8 mouse cellular contexts compared by ENCODE assay signal in genomic region chr16:90379897-90380296, GRCm38 (mm10). TPM values are rescaled to one million over a fixed set of nuclear protein-coding genes. Genes with fewer than 3 reads are reported as not detected.
DNase-seq lines count a peak whose midpoint lies in the region; ATAC-seq and TF ChIP-seq lines count a peak whose summit lies in the region.

No protein-coding gene starts in this region.

- H3K27ac ChIP-seq in MEL (ENCODE audit: control insufficient read depth, low read depth, low read length) = no peak overlapping the region
- H3K27ac ChIP-seq in forebrain, embryonic 11.5 days (ENCODE audit: low read depth, low read length) = no peak overlapping the region
- H3K27ac ChIP-seq in layer of hippocampus, adult 2 months = no peak overlapping the region

- H3K36me3 ChIP-seq in MEL (ENCODE audit: control insufficient read depth in 1 of 2, insufficient read depth in 2 of 2, low read length in 2 of 2) = no peaks in the 10 kb centered on the region
- no peaks in the 10 kb centered on the region for H3K36me3 ChIP-seq in forebrain, embryonic 11.5 days (ENCODE audit: control insufficient read depth, insufficient read depth, low read length)

- peak; percentile 41 for TF ChIP-seq RAD21 in MEL (IDR thresholded peaks at IDR 0.05; ENCODE audit: low read depth, low read length)

- no peaks in the 10 kb centered on the region for H3K27me3 ChIP-seq in MEL (ENCODE audit: control insufficient read depth in 1 of 2, insufficient read depth in 2 of 2, low read length in 2 of 2)
- no peaks in the 10 kb centered on the region; the same call in 1 of the 2 replicates for H3K27me3 ChIP-seq in forebrain, embryonic 11.5 days (ENCODE audit: control insufficient read depth, insufficient read depth, low read length)

- peak; percentile 39 to 81 (median 55) for TF ChIP-seq CTCF in MEL (IDR thresholded peaks at IDR 0.05 in 2 of 3, conservative IDR thresholded peaks at IDR 0.05 in 1 of 3; ENCODE audit: control insufficient read depth in 1 of 3, insufficient read depth in 1 of 3, low read depth in 2 of 3, low read length in 3 of 3, poor library complexity in 1 of 3, severe bottlenecking in 1 of 3)
- peak; percentile 94 for TF ChIP-seq CTCF in brain, embryonic 14.5 days (IDR thresholded peaks at IDR 0.05; ENCODE audit: borderline replicate concordance, extremely low read depth, insufficient read depth, insufficient read length)
- peak; percentile 95 for TF ChIP-seq CTCF in layer of hippocampus, adult 2 months (conservative IDR thresholded peaks at IDR 0.05)

- no peak for TF ChIP-seq POLR2A in MEL (IDR thresholded peaks at IDR 0.05; ENCODE audit: control insufficient read depth in 1 of 2, insufficient read depth in 1 of 2, low read depth in 1 of 2, low read length in 2 of 2, poor library complexity in 1 of 2)
- TF ChIP-seq POLR2A in brain, embryonic 14.5 days (IDR thresholded peaks at IDR 0.05; ENCODE audit: borderline replicate concordance, extremely low read depth, insufficient read depth, insufficient read length, poor library complexity, severe bottlenecking) = no peak

- 15% methylated on average over 11 of the region's 11 CpGs for WGBS in forebrain, embryonic 11.5 days

- H3K4me1 ChIP-seq in MEL (ENCODE audit: control insufficient read depth in 1 of 2, insufficient read depth in 2 of 2, low read length in 2 of 2) = no peaks in the 10 kb centered on the region
- H3K4me1 ChIP-seq in forebrain, embryonic 11.5 days (replicated peaks; ENCODE audit: control insufficient read depth, insufficient read depth, low read length) = no peaks in the 10 kb centered on the region; the same call in 1 of the 2 replicates

- peak; percentile 42 for DNase-seq in MEL (ENCODE audit: low read depth, low spot score)
- DNase-seq in brain, embryonic 14.5 days (ENCODE audit: low read depth) = peak; percentile 89
- DNase-seq in forebrain, embryonic 11.5 days (ENCODE audit: low spot score) = peak; percentile 91
- peak; percentile 86 for DNase-seq in heart, postnatal 4 days
- peak in 1 of 2 experiments; percentile 81 for DNase-seq in layer of hippocampus, adult 2 months (ENCODE audit: low spot score in 2 of 2)
- peak; percentile 75 for DNase-seq in lung, postnatal 25 days (ENCODE audit: low spot score)
- peak; percentile 61 for DNase-seq in retina, postnatal 7 days (ENCODE audit: low read depth, low spot score)
- DNase-seq in urinary bladder, postnatal 10 days (ENCODE audit: low spot score) = peak; percentile 58

- H3K9ac ChIP-seq in MEL (ENCODE audit: control insufficient read depth, low read depth, low read length, poor library complexity, severe bottlenecking) = no peak overlapping the region
- H3K9ac ChIP-seq in forebrain, embryonic 11.5 days (ENCODE audit: low read length) = no peak overlapping the region

- TF ChIP-seq EP300 in MEL (IDR thresholded peaks at IDR 0.05; ENCODE audit: low read depth in 1 of 2, low read length in 2 of 2) = no peak

- H3K79me2 ChIP-seq in MEL (ENCODE audit: control insufficient read depth, insufficient read depth, low read length, poor library complexity) = no peaks in the 10 kb centered on the region

- no peak overlapping the region for H3K4me2 ChIP-seq in forebrain, embryonic 11.5 days (ENCODE audit: low read depth, low read length, severe bottlenecking)

- no peaks in the 10 kb centered on the region for H3K9me3 ChIP-seq in MEL (replicated peaks; ENCODE audit: insufficient read depth, low read length)
- H3K9me3 ChIP-seq in forebrain, embryonic 11.5 days (ENCODE audit: control insufficient read depth, low read length) = no peaks in the 10 kb centered on the region; the same call in 1 of the 2 replicates

- H3K4me3 ChIP-seq in MEL (ENCODE audit: control insufficient read depth in 1 of 2, insufficient read depth in 1 of 2, low read depth in 2 of 2, low read length in 2 of 2) = no peak overlapping the region
- no peak overlapping the region for H3K4me3 ChIP-seq in forebrain, embryonic 11.5 days (ENCODE audit: low read depth, low read length)
- H3K4me3 ChIP-seq in layer of hippocampus, adult 2 months = no peak overlapping the region

- peak; percentile 63; the same call in 1 of the 2 replicates for ATAC-seq in forebrain, embryonic 11.5 days (replicated peaks; ENCODE audit: low FRiP score)

TF ChIP-seq in MEL, 35 proteins besides CTCF, POLR2A, EP300 and RAD21:
- TF ChIP-seq USF1 (IDR thresholded peaks at IDR 0.05; ENCODE audit: low read depth, low read length) (no peak), ZC3H11A (IDR thresholded peaks at IDR 0.05; ENCODE audit: low read depth, low read length) (peak; percentile 14; the same call in 1 of the 2 replicates), KAT2A (conservative IDR thresholded peaks at IDR 0.05; ENCODE audit: low read depth, low read length) (no peak), POLR2AphosphoS2 (IDR thresholded peaks at IDR 0.05; ENCODE audit: low read length) (no peak), SMC3 (IDR thresholded peaks at IDR 0.05; ENCODE audit: low read depth, low read length) (peak; percentile 52)

RNA-seq across cellular contexts. Expression of gene Hunk, which starts 5.9 kb away (rescaled TPM):
- not detected in 2 replicates for total RNA-seq in MEL (2012; rRNA removed)
- under 1 TPM in 1 of 2 experiments, not detected in 1; 0.01 TPM for polyA plus RNA-seq in MEL (2012; ENCODE audit: insufficient read depth in 1 of 2, insufficient read length in 2 of 2, low read depth in 1 of 2, low replicate concordance in 2 of 2, missing spikeins in 1 of 2)
- polyA plus RNA-seq in brain, embryonic 14.5 days (2012; rRNA removed) = 14.3 and 19.4 TPM in 2 replicates
- polyA plus RNA-seq in forebrain, embryonic 11.5 days (2014; fragmentation: Nextera tagmentation; extraction: Ambion mirVana) = 17.6 and 19.1 TPM in 2 replicates
- total RNA-seq in heart, postnatal 4 days (2021) = 1 to 10 TPM; 7.2 to 8.4 TPM
- 10 to 100 TPM; 25.7 to 31.1 TPM for total RNA-seq in layer of hippocampus, adult 2 months (2021)
